Mouse (Mus musculus) limb, embryonic 12.5 days (tissue): Measurements from ENCODE around the gene Pogz. TPM values are rescaled to one million over a fixed set of nuclear protein-coding genes. Genes with fewer than 3 reads are reported as not detected.
A peak's percentile ranks its signal among the peaks of the same experiment; 100 is the strongest.

ENCODE experiments used
- ATAC-seq: fragments of 200-750 bp; cut with Nextera tagmentation; 2 replicates; pipeline ENCODE4 v1.8.0; 2017; ENCODE audit warnings: low read depth, moderate TSS enrichment; ENCODE audit not compliant: insufficient number of reproducible peaks, insufficient read depth, low FRiP score, low TSS enrichment
- H3K27ac ChIP-seq: fragments of 300-500 bp; sonication (generic); 2 replicates; pipeline ENCODE4 v1.5.1; 2016; ENCODE audit warnings: mild to moderate bottlenecking, moderate library complexity
- H3K27me3 ChIP-seq: fragments of 300-500 bp; sonication (generic); 2 replicates; pipeline ENCODE4 v1.6.1; 2016; ENCODE audit warnings: mild to moderate bottlenecking, moderate library complexity
- H3K36me3 ChIP-seq: fragments of 300-500 bp; sonication (generic); 2 replicates; pipeline ENCODE4 v1.6.1; 2016; ENCODE audit warnings: mild to moderate bottlenecking, moderate library complexity
- H3K4me1 ChIP-seq: fragments of 300-500 bp; sonication (generic); replicated peaks from 2 replicates; pipeline ENCODE4 v1.6.1; 2016
- H3K4me2 ChIP-seq: fragments of 300-500 bp; sonication (generic); 2 replicates; pipeline ENCODE4 v1.6.1; 2016; ENCODE audit warnings: mild to moderate bottlenecking, moderate library complexity
- H3K4me3 ChIP-seq: fragments of 300-500 bp; sonication (generic); replicated peaks from 2 replicates; pipeline ENCODE4 v1.5.1; 2016; ENCODE audit warnings: mild to moderate bottlenecking
- H3K9ac ChIP-seq: fragments of 300-500 bp; sonication (generic); replicated peaks from 2 replicates; pipeline ENCODE4 v1.6.1; 2016; ENCODE audit warnings: mild to moderate bottlenecking, moderate library complexity
- H3K9me3 ChIP-seq: fragments of 300-500 bp; sonication (generic); 2 replicates; pipeline ENCODE4 v1.6.1; 2016; ENCODE audit warnings: mild to moderate bottlenecking, moderate library complexity
- WGBS: fragments of 180-500 bp; shearing (Covaris S2); methylation state at CpG from one replicate; pipeline ENCODE4 v1.1.7; 2016; 5-methylcytosine and 5-hydroxymethylcytosine counted together
- polyA plus RNA-seq: library from polyadenylated mRNA; unstranded; fragments of >200 nt; fragmentation: Nextera tagmentation; extraction: Ambion mirVana; gene quantifications from 2 replicates; pipeline ENCODE4 v1.2.1, GENCODE M21; 2016

Gene Pogz
- polyA plus RNA-seq, 1 experiment from 2014 or later, result 21.0 TPM

DNA sequence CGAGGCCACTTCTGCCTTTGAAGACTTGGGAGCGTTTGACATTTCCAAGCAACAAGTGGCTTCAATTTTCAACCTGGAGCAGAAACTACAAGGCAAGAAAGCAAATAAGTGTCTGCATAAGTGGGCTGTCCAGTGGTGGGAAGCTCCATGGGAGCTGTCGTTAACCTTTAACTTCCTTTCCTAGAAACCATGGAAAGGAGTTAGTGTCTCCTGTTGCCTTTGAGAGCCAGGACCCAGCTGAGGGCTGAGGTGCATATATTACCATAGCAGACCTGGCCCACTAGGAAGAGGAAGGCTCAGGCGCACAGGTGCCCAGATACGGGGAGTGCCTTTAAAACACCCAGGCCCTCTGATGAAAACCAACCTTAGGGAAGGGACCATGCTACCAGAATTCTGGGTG is 4.7 kb upstream of the Pogz start:
- Histone ChIP-seq H3K9me3 (peaks cover 8% of the 10 kb centered on the region; the same call in 1 of the 2 replicates), H3K36me3 (no peaks in the 10 kb centered on the region), H3K27me3 (peaks cover 6% of the 10 kb centered on the region; the same call in 1 of the 2 replicates), H3K4me1 (no peaks in the 10 kb centered on the region), H3K27ac (no peak overlapping the region), H3K4me3 (no peak overlapping the region), H3K4me2 (no peak overlapping the region), H3K9ac (no peak overlapping the region)
- ATAC-seq, result no peak
- WGBS, result 81% methylated on average over 5 of the region's 5 CpGs

GRCm38 (mm10) chr3:94833358-94833757 is 4.0 kb upstream of the Pogz start:
- Histone ChIP-seq H3K27me3 (peaks cover 6% of the 10 kb centered on the region; the same call in 1 of the 2 replicates), H3K36me3 (no peaks in the 10 kb centered on the region), H3K9ac (no peak overlapping the region), H3K9me3 (peaks cover 5% of the 10 kb centered on the region; the same call in 1 of the 2 replicates), H3K4me3 (no peak overlapping the region), H3K27ac (no peak overlapping the region), H3K4me1 (no peaks in the 10 kb centered on the region), H3K4me2 (no peak overlapping the region)
- no peak for ATAC-seq

GRCm38 (mm10) chr3:94835396-94835795 is 2.0 kb upstream of the Pogz start:
- WGBS, result 76% methylated on average over 3 of the region's 3 CpGs
- no peak overlapping the region for H3K4me3 ChIP-seq
- ATAC-seq, result no peak
- no peak overlapping the region for H3K9ac ChIP-seq
- H3K9me3 ChIP-seq, result peaks cover 5% of the 10 kb centered on the region; the same call in 1 of the 2 replicates
- peaks cover 12% of the 10 kb centered on the region for H3K4me1 ChIP-seq
- H3K27me3 ChIP-seq, result peaks cover 6% of the 10 kb centered on the region; the same call in 1 of the 2 replicates
- H3K4me2 ChIP-seq, result no peak overlapping the region
- H3K27ac ChIP-seq, result no peak overlapping the region
- H3K36me3 ChIP-seq, result no peaks in the 10 kb centered on the region

- H3K4me2 ChIP-seq, result peak overlapping the region; percentile 78
- H3K27me3 ChIP-seq, result no peaks in the 10 kb centered on the region
- WGBS, result under 1% methylated on average over 57 of the region's 62 CpGs
- peak overlapping the region; percentile 70 for H3K4me3 ChIP-seq
- H3K9me3 ChIP-seq, result peaks cover 5% of the 10 kb centered on the region; the same call in 1 of the 2 replicates
- ATAC-seq, result peak; percentile 64; the same call in 1 of the 2 replicates
- H3K36me3 ChIP-seq, result no peaks in the 10 kb centered on the region
- peak overlapping the region; percentile 87 for H3K9ac ChIP-seq
- H3K4me1 ChIP-seq, result peaks cover 12% of the 10 kb centered on the region
- peak overlapping the region; percentile 97 for H3K27ac ChIP-seq
These were observed 661 bp downstream of the Pogz start for GRCm38 (mm10) chr3:94837959-94838496.

- Histone ChIP-seq H3K27me3 (no peaks in the 10 kb centered on the region), H3K27ac (peak overlapping the region; percentile 97), H3K4me3 (peak overlapping the region; percentile 70), H3K4me2 (peak overlapping the region; percentile 78), H3K9me3 (peaks cover under 1% of the 10 kb centered on the region; the same call in 1 of the 2 replicates), H3K36me3 (no peaks in the 10 kb centered on the region), H3K9ac (peak overlapping the region; percentile 87), H3K4me1 (peaks cover 12% of the 10 kb centered on the region)
- WGBS, result 20% methylated on average over 9 of the region's 9 CpGs
- ATAC-seq, result no peak
These were observed 1.3 kb downstream of the Pogz start for GRCm38 (mm10) chr3:94838631-94839030.

GRCm38 (mm10) chr3:94839101-94839500 is 1.7 kb downstream of the Pogz start:
- ATAC-seq, result no peak
- H3K36me3 ChIP-seq, result no peaks in the 10 kb centered on the region
- H3K9ac ChIP-seq, result no peak overlapping the region
- no peaks in the 10 kb centered on the region for H3K9me3 ChIP-seq
- peaks cover 12% of the 10 kb centered on the region for H3K4me1 ChIP-seq
- peak overlapping the region; percentile 78 for H3K4me2 ChIP-seq
- no peaks in the 10 kb centered on the region for H3K27me3 ChIP-seq
- WGBS, result 80% methylated on average over 5 of the region's 5 CpGs
- H3K4me3 ChIP-seq, result peak overlapping the region; percentile 70
- H3K27ac ChIP-seq, result no peak overlapping the region

DNA sequence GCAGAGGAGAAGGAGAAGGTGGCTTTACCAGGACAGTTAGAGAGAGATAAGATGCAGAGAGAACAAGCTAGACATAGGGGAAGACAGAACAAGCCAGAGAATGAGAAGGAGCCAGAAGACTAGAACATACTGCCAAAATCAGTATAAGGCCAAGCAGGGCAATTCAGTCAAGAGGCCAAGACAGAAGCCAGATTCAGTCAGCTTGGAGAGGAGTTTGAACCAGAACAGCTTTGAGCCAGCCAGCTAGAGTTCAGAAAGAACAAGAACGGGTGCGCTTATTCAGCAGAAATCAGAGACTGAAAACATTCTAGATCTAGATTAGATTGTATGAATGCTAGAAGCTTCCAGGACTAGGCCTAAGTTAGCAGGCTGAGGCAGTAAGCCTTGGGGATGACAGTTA is 10.0 kb downstream of the Pogz start:
- 95% methylated on average over 2 of the region's 2 CpGs for WGBS
- Histone ChIP-seq H3K27ac (no peak overlapping the region), H3K9me3 (no peaks in the 10 kb centered on the region), H3K9ac (no peak overlapping the region), H3K27me3 (no peaks in the 10 kb centered on the region), H3K4me3 (no peak overlapping the region), H3K4me2 (no peak overlapping the region), H3K4me1 (peaks cover 12% of the 10 kb centered on the region), H3K36me3 (no peaks in the 10 kb centered on the region)
- ATAC-seq, result no peak

DNA sequence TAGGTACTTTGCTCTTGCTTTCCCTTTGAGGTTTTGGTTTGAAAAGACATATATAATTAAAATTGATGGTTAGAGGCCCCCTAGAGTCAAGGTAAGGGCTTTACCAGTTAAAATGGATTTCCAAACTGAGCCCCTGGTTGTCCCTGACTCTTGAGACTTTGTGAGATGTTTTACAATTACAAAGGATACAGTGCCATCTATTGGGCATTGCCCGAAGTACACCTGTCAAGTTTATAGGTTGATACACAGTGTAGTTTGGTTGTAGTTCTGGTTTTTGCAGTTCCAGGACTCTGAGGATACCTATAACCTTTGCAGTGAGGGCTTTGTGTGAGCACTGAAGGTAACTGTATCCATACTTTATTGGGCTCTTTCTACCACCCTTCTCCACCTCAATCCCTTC is 12.0 kb downstream of the Pogz start:
- Histone ChIP-seq H3K4me1 (peaks cover 12% of the 10 kb centered on the region), H3K4me3 (no peak overlapping the region), H3K9ac (no peak overlapping the region), H3K27me3 (no peaks in the 10 kb centered on the region), H3K9me3 (no peaks in the 10 kb centered on the region), H3K27ac (no peak overlapping the region), H3K36me3 (peaks cover 7% of the 10 kb centered on the region), H3K4me2 (no peak overlapping the region)
- 27% methylated on average over 1 of the region's 1 CpGs for WGBS
- ATAC-seq, result no peak

DNA sequence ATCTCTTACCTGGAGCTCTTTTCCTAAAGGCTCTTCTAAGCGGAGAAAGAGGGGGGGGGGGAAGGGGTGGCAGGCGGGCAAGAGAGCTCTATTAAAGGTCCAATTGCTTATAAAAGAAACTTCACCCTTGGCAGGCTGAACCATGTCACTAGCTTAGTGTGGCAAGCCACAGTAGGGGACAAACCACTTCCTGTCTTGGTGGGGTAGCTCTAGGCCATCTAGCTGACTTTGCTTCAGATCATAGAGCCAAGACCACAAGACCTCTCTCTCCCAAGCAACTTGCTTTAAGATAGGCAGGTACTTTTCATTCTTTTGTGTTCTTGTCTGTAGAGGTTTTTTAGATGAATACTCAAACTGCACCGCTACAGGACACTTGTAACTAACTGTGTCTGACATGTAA is 14.4 kb downstream of the Pogz start:
- no peak overlapping the region for H3K9ac ChIP-seq
- WGBS, result 69% methylated on average over 3 of the region's 3 CpGs

DNA sequence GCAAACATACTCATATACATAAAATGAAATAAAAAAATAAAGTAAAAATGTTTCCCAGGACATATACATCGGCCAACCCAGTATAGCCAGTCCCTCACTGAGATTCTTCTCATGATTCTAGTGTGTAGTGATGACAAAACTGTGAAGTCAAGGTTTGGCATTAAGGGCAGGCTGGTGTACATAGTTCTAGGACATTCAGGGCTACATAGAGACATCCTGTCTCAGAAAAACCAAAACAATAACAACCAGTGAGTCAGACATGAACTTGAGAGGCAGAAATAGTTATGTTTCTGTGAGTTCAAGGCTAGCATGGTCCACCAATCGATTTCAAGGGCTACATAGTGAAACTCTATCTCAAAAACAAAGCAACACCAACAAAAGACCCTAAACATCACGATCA is 14.8 kb downstream of the Pogz start:
- no peak overlapping the region for H3K4me2 ChIP-seq
- no peaks in the 10 kb centered on the region for H3K27me3 ChIP-seq
- H3K9me3 ChIP-seq, result no peaks in the 10 kb centered on the region
- H3K4me3 ChIP-seq, result no peak overlapping the region
- 0 out of 2 replicates have a peak, but pooled peaks cover 7% of the 10 kb centered on the region for H3K4me1 ChIP-seq
- H3K36me3 ChIP-seq, result peaks cover 35% of the 10 kb centered on the region
- H3K9ac ChIP-seq, result no peak overlapping the region
- 97% methylated on average over 3 of the region's 3 CpGs for WGBS
- no peak for ATAC-seq
- no peak overlapping the region for H3K27ac ChIP-seq

More for the DNA sequence above, 14.4 kb downstream of the Pogz start:
- Histone ChIP-seq H3K27me3 (no peaks in the 10 kb centered on the region), H3K4me1 (0 out of 2 replicates have a peak, but pooled peaks cover 7% of the 10 kb centered on the region), H3K4me2 (no peak overlapping the region), H3K9me3 (no peaks in the 10 kb centered on the region), H3K27ac (no peak overlapping the region), H3K36me3 (peaks cover 30% of the 10 kb centered on the region), H3K4me3 (no peak overlapping the region)
- ATAC-seq, result no peak

GRCm38 (mm10) chr3:94859471-94859870 is 22.1 kb downstream of the Pogz start:
- no peaks in the 10 kb centered on the region for H3K27me3 ChIP-seq
- H3K9me3 ChIP-seq, result no peaks in the 10 kb centered on the region
- H3K36me3 ChIP-seq, result peaks cover 90% of the 10 kb centered on the region
- no peak overlapping the region for H3K4me3 ChIP-seq
- 92% methylated on average over 2 of the region's 2 CpGs for WGBS
- no peak overlapping the region for H3K27ac ChIP-seq
- H3K4me2 ChIP-seq, result no peak overlapping the region
- ATAC-seq, result no peak
- no peaks in the 10 kb centered on the region for H3K4me1 ChIP-seq
- no peak overlapping the region for H3K9ac ChIP-seq

DNA sequence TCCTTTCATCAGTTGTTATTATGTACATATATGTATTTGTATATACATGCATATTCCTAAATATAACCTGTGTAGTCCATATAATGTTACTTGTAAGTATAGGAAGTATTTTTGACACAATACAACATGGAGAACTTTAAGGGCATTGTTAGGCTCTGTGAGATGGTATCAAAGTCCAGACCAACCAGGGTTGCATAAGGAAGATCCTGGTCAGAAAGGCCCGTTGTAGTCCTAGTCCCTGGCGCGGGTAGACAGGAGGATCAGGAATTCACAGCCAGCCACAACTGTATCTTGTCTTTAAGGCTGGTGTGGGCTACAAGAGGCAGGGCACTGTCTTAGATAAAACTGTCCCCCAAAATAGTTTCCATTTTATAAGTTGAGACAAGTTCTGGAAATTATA is 31.6 kb downstream of the Pogz start:
- Histone ChIP-seq H3K9ac (no peak overlapping the region), H3K4me1 (no peaks in the 10 kb centered on the region), H3K4me2 (no peak overlapping the region), H3K27me3 (no peaks in the 10 kb centered on the region), H3K36me3 (peaks cover 95% of the 10 kb centered on the region), H3K4me3 (no peak overlapping the region), H3K9me3 (no peaks in the 10 kb centered on the region), H3K27ac (no peak overlapping the region)
- 93% methylated on average over 3 of the region's 3 CpGs for WGBS
- no peak for ATAC-seq
